8 mouse cellular contexts compared by ENCODE assay signal in genomic region chr9:28402770-28403650, GRCm38 (mm10).
A peak's percentile ranks its signal among the peaks of the same experiment; 100 is the strongest.
DNase-seq lines count a peak whose midpoint lies in the region; ATAC-seq lines count a peak whose summit lies in the region.

No protein-coding gene starts in this region.

- H3K27me3 ChIP-seq in embryonic facial prominence, embryonic 13.5 days, result peaks cover 59% of the 10 kb centered on the region
- H3K27me3 ChIP-seq in limb, embryonic 10.5 days (ENCODE audit: low read depth, poor library complexity, severe bottlenecking), result peaks cover 61% of the 10 kb centered on the region
- H3K27me3 ChIP-seq in neural tube, embryonic 14.5 days (ENCODE audit: control insufficient read depth, insufficient read depth, low read length), result no peaks in the 10 kb centered on the region

- peak overlapping the region; percentile 60 for H3K4me3 ChIP-seq in embryonic facial prominence, embryonic 13.5 days
- H3K4me3 ChIP-seq in limb, embryonic 10.5 days, result peak overlapping the region; percentile 63
- peak overlapping the region; percentile 54 for H3K4me3 ChIP-seq in neural tube, embryonic 14.5 days (ENCODE audit: low read depth, low read length)

- WGBS in embryonic facial prominence, embryonic 13.5 days, result 1% methylated on average over 56 of the region's 56 CpGs
- WGBS in limb, embryonic 10.5 days, result under 1% methylated on average over 56 of the region's 56 CpGs
- WGBS in neural tube, embryonic 14.5 days, result under 1% methylated on average over 53 of the region's 56 CpGs

- H3K27ac ChIP-seq in embryonic facial prominence, embryonic 13.5 days, result no peak overlapping the region
- H3K27ac ChIP-seq in limb, embryonic 10.5 days, result no peak overlapping the region
- peak overlapping the region; percentile 16; the same call in 1 of the 2 replicates for H3K27ac ChIP-seq in neural tube, embryonic 14.5 days (ENCODE audit: low read depth, low read length)

- ATAC-seq in embryonic facial prominence, embryonic 13.5 days (ENCODE audit: insufficient number of reproducible peaks, insufficient read depth, low FRiP score, low TSS enrichment, low read depth), result peak; percentile 69; the same call in 1 of the 2 replicates
- peak; percentile 89 for ATAC-seq in neural tube, embryonic 14.5 days (ENCODE audit: low read depth)

- peak overlapping the region; percentile 72 for H3K9ac ChIP-seq in embryonic facial prominence, embryonic 13.5 days
- peak overlapping the region; percentile 55 for H3K9ac ChIP-seq in neural tube, embryonic 14.5 days (replicated peaks; ENCODE audit: low read depth, low read length)

- intact Hi-C loops in heart, postnatal 14 days (cut with DNase I), result loop anchor here (10.0 kb wide), 1 partner anchor 342 kb away; no protein-coding TSS in a partner anchor

- peaks cover 17% of the 10 kb centered on the region for H3K4me1 ChIP-seq in embryonic facial prominence, embryonic 13.5 days
- peaks cover 21% of the 10 kb centered on the region for H3K4me1 ChIP-seq in limb, embryonic 10.5 days
- H3K4me1 ChIP-seq in neural tube, embryonic 14.5 days (ENCODE audit: control insufficient read depth, insufficient read depth, low read length), result peaks cover 12% of the 10 kb centered on the region

- peak; percentile 27 to 59 for DNase-seq in adrenal gland, adult (ENCODE audit: inconsistent age in 2 of 2, low spot score in 1 of 2)
- DNase-seq in adrenal gland, adult 8-10 months, result no peak
- peak; percentile 63 for DNase-seq in adrenal gland, postnatal 14 days
- peak; percentile 11 to 16 for DNase-seq in heart, postnatal 14 days
- DNase-seq in limb, embryonic 10.5 days (ENCODE audit: low spot score), result peak; percentile 73
- DNase-seq in urinary bladder, postnatal 4 days (ENCODE audit: low spot score in 2 of 2), result no peak

- H3K36me3 ChIP-seq in embryonic facial prominence, embryonic 13.5 days, result no peaks in the 10 kb centered on the region
- no peaks in the 10 kb centered on the region for H3K36me3 ChIP-seq in limb, embryonic 10.5 days
- H3K36me3 ChIP-seq in neural tube, embryonic 14.5 days (ENCODE audit: control insufficient read depth, insufficient read depth, low read length), result no peaks in the 10 kb centered on the region

- no peaks in the 10 kb centered on the region for H3K9me3 ChIP-seq in embryonic facial prominence, embryonic 13.5 days
- no peaks in the 10 kb centered on the region for H3K9me3 ChIP-seq in limb, embryonic 10.5 days (replicated peaks)
- H3K9me3 ChIP-seq in neural tube, embryonic 14.5 days (ENCODE audit: control insufficient read depth, low read length), result no peaks in the 10 kb centered on the region

- peak overlapping the region; percentile 97 for H3K4me2 ChIP-seq in embryonic facial prominence, embryonic 13.5 days
- peak overlapping the region; percentile 93 for H3K4me2 ChIP-seq in neural tube, embryonic 14.5 days (ENCODE audit: low read depth, low read length)

Comparison
In these comparisons a context has a peak if more than half of its experiments do, and no peak if none do; other contexts are left out.
1. DNase-seq: peak in adrenal gland, adult (2 of 2), adrenal gland, postnatal 14 days (single experiment), heart, postnatal 14 days (2 of 2) and limb, embryonic 10.5 days (single experiment); none in adrenal gland, adult 8-10 months (single experiment) and urinary bladder, postnatal 4 days (0 of 2).
2. Peak in every context shown above with its lines, with median percentiles within 50 percentile points of each other: H3K4me3 ChIP-seq.